Mouse (Mus musculus) brain, embryonic 14.5 days (tissue): Measurements from ENCODE around the gene Rdh9.
A peak's percentile ranks its signal among the peaks of the same experiment; 100 is the strongest.

ENCODE experiments used
- CTCF ChIP-seq: fragments of 200-500 bp; IDR thresholded peaks from 2 replicates; pipeline ENCODE4 v1.5.1; 2012; ENCODE audit warnings: inconsistent platforms, mild to moderate bottlenecking, moderate library complexity, borderline replicate concordance; ENCODE audit not compliant: insufficient read depth, insufficient read length; ENCODE audit errors: extremely low read depth
- POLR2A ChIP-seq: fragments of 200-500 bp; IDR thresholded peaks from 2 replicates; pipeline ENCODE4 v1.6.1; 2012; ENCODE audit warnings: mild to moderate bottlenecking, inconsistent platforms, borderline replicate concordance; ENCODE audit not compliant: poor library complexity, insufficient read depth, insufficient read length, severe bottlenecking; ENCODE audit errors: extremely low read depth

DNA sequence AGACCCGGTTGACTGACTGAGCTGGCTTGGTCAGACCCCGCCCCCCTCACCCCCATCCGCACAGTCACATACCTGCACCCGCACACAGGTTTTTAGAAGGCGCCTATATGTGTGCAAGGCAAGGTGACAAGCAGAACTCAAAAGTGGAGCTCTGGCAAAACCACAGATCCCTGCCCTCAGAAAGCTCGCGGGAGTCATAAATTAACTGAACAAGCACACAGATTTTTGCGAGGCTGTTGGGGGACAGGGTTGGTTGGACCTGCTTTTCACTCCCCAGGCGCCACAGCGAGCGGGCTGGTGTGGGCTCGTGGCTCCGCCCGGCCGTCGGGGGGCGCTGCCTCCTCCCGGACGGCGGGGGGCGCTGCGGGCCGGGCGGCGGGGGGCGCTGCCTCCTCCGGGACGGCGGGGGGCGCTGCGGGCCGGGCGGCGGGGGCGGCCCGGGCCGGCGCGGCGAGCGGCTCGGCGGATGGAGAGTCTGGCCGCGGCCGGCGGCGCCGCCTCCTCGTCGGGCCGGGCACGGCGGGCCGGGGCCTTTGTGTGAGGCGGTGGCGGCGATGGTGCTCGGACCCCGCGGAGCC is 37.0 kb upstream of the Rdh9 start, which contains the start of gene Zbtb39:
- TF ChIP-seq CTCF (peak; percentile 55), POLR2A (peak; percentile 87)
